Comparison of ENCODE assay signal across 8 mouse cellular contexts in the genomic region with DNA sequence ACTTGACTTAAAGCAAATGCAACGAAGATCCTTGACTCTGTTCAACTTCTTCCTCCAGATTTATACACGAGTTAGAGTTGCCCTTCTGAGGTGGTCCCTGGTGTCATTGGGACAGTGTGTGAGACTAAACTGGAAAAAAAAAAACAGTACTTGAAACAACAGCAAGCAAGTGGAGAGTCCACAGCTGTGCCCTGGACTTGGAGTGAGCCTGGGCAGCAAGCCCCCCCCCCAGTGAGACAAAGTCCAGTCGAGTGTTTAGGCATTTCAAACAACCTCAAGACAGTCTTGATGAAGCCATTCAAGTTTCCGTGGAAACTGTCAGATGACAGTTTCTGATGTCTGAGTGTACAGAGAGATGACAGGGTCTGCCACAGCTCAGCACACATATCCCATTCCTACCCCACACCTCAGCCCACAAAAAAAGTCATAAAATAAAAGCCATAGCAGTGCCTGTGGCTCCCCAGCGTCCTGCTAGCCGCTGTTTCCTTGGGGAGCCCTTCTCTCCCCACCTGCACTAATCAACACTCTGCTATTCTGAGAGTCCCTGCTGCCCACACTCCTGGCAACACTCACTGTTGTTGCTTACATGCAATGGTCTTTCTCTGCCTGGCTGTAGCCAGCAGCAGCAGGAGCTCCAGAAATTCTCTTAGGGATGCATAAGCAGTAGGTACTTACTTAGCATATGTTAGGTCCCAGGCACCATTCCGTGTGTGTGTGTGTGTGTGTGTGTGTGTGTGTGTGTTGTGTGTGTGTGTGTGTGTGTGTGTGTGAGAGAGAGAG.
DNase-seq lines count a peak whose midpoint lies in the region; ATAC-seq lines count a peak whose summit lies in the region.
"Had no signal": no experiment of that assay in that cellular context is flagged by ENCODE, and none has a peak within 500 bp of the region (broad histone marks: within the 10 kb centered on the region; RNA-seq: fewer than 3 reads in every experiment).

No protein-coding gene starts in this region.

- no peak overlapping the region for H3K27ac ChIP-seq in hindbrain, embryonic 16.5 days (ENCODE audit: low read depth, low read length)
- H3K27ac ChIP-seq in hindbrain, embryonic 10.5 days = no peak overlapping the region
- no peak overlapping the region for H3K27ac ChIP-seq in limb, embryonic 13.5 days
- no peak overlapping the region for H3K27ac ChIP-seq in liver, embryonic 11.5 days (ENCODE audit: low read depth, low read length)
- H3K27ac ChIP-seq: liver, embryonic 13.5 days had no signal

- no peak overlapping the region for H3K9ac ChIP-seq in hindbrain, embryonic 16.5 days (ENCODE audit: low read depth, low read length)
- H3K9ac ChIP-seq in limb, embryonic 13.5 days = no peak overlapping the region
- H3K9ac ChIP-seq in liver, embryonic 11.5 days (ENCODE audit: low read depth, low read length) = no peak overlapping the region
- H3K9ac ChIP-seq: liver, embryonic 13.5 days had no signal

- peak; percentile 61; the same call in 1 of the 2 replicates for ATAC-seq in hindbrain, embryonic 16.5 days
- ATAC-seq in limb, embryonic 13.5 days (ENCODE audit: low FRiP score, low read depth) = peak; percentile 32; the same call in 1 of the 2 replicates
- no peak for ATAC-seq in liver, embryonic 11.5 days (replicated peaks; ENCODE audit: low FRiP score)

- no peaks in the 10 kb centered on the region for H3K27me3 ChIP-seq in hindbrain, embryonic 16.5 days (replicated peaks; ENCODE audit: control insufficient read depth, insufficient read depth, low read length)
- H3K27me3 ChIP-seq in hindbrain, embryonic 10.5 days (ENCODE audit: insufficient read depth, poor library complexity, severe bottlenecking) = no peaks in the 10 kb centered on the region
- no peaks in the 10 kb centered on the region for H3K27me3 ChIP-seq in limb, embryonic 13.5 days
- no peaks in the 10 kb centered on the region for H3K27me3 ChIP-seq in liver, embryonic 11.5 days (replicated peaks; ENCODE audit: control insufficient read depth, insufficient read depth, low read length)
- H3K27me3 ChIP-seq: liver, embryonic 13.5 days had no signal

- no peak overlapping the region for H3K4me2 ChIP-seq in hindbrain, embryonic 16.5 days (ENCODE audit: low read length)
- no peak overlapping the region for H3K4me2 ChIP-seq in limb, embryonic 13.5 days (replicated peaks)
- no peak overlapping the region for H3K4me2 ChIP-seq in liver, embryonic 11.5 days
- H3K4me2 ChIP-seq: liver, embryonic 13.5 days had no signal

- DNase-seq in hindbrain, embryonic 10.5 days (ENCODE audit: low spot score) = no peak
- peak; percentile 48 to 77 for DNase-seq in frontal cortex, postnatal 36 days (ENCODE audit: low spot score in 2 of 2)
- peak; percentile 53 for DNase-seq in kidney, postnatal 14 days
- DNase-seq in liver, embryonic 11.5 days (ENCODE audit: low spot score) = no peak
- DNase-seq in cerebellum, postnatal 25 days = no peak
- DNase-seq: liver, embryonic 13.5 days had no signal

- H3K36me3 ChIP-seq in hindbrain, embryonic 16.5 days (ENCODE audit: control insufficient read depth, insufficient read depth, low read length) = no peaks in the 10 kb centered on the region
- no peaks in the 10 kb centered on the region for H3K36me3 ChIP-seq in hindbrain, embryonic 10.5 days
- H3K36me3 ChIP-seq in limb, embryonic 13.5 days = no peaks in the 10 kb centered on the region
- no peaks in the 10 kb centered on the region for H3K36me3 ChIP-seq in liver, embryonic 11.5 days (ENCODE audit: control insufficient read depth, insufficient read depth, low read length)
- H3K36me3 ChIP-seq: liver, embryonic 13.5 days had no signal

- H3K4me3 ChIP-seq in hindbrain, embryonic 16.5 days (ENCODE audit: low read length) = no peak overlapping the region
- no peak overlapping the region for H3K4me3 ChIP-seq in hindbrain, embryonic 10.5 days
- H3K4me3 ChIP-seq in limb, embryonic 13.5 days = no peak overlapping the region
- H3K4me3 ChIP-seq in liver, embryonic 11.5 days (ENCODE audit: low read depth, low read length) = no peak overlapping the region
- H3K4me3 ChIP-seq: liver, embryonic 13.5 days had no signal

- WGBS in hindbrain, embryonic 16.5 days = 53% methylated on average over 7 of the region's 7 CpGs
- WGBS in hindbrain, embryonic 10.5 days = 67% methylated on average over 7 of the region's 7 CpGs
- 33% methylated on average over 7 of the region's 7 CpGs for WGBS in limb, embryonic 13.5 days
- 55% methylated on average over 7 of the region's 7 CpGs for WGBS in liver, embryonic 11.5 days

- peaks cover 3% of the 10 kb centered on the region; the same call in 1 of the 2 replicates for H3K4me1 ChIP-seq in hindbrain, embryonic 16.5 days (ENCODE audit: control insufficient read depth, insufficient read depth, low read depth, low read length)
- H3K4me1 ChIP-seq in hindbrain, embryonic 10.5 days (replicated peaks) = peaks cover 8% of the 10 kb centered on the region; the same call in 1 of the 2 replicates
- peaks cover 49% of the 10 kb centered on the region for H3K4me1 ChIP-seq in limb, embryonic 13.5 days
- H3K4me1 ChIP-seq in liver, embryonic 11.5 days (replicated peaks; ENCODE audit: control insufficient read depth, insufficient read depth, low read length) = no peaks in the 10 kb centered on the region
- H3K4me1 ChIP-seq: liver, embryonic 13.5 days had no signal

- no peaks in the 10 kb centered on the region for H3K9me3 ChIP-seq in hindbrain, embryonic 16.5 days (ENCODE audit: control insufficient read depth, low read length)
- H3K9me3 ChIP-seq in hindbrain, embryonic 10.5 days = no peaks in the 10 kb centered on the region
- no peaks in the 10 kb centered on the region for H3K9me3 ChIP-seq in limb, embryonic 13.5 days
- no peaks in the 10 kb centered on the region for H3K9me3 ChIP-seq in liver, embryonic 11.5 days (ENCODE audit: control insufficient read depth, low read length)
- H3K9me3 ChIP-seq: liver, embryonic 13.5 days had no signal

Comparison
In these comparisons a context has a peak if more than half of its experiments do, and no peak if none do; other contexts are left out.
1. DNase-seq: peak in frontal cortex, postnatal 36 days (2 of 2) and kidney, postnatal 14 days (single experiment); none in hindbrain, embryonic 10.5 days (single experiment), liver, embryonic 11.5 days (single experiment) and cerebellum, postnatal 25 days (0 of 2).